ENCODE assay signal across 9 mouse cellular contexts in genomic region chr6:113852318-113852717, GRCm38 (mm10).
A peak's percentile ranks its signal among the peaks of the same experiment; 100 is the strongest.
DNase-seq lines count a peak whose midpoint lies in the region; ATAC-seq and TF ChIP-seq lines count a peak whose summit lies in the region.
"Had no signal": no experiment of that assay in that cellular context is flagged by ENCODE, and none has a peak within 500 bp of the region (broad histone marks: within the 10 kb centered on the region; RNA-seq: fewer than 3 reads in every experiment).

No protein-coding gene starts in this region.

- H3K4me1 ChIP-seq in thymus, adult 2 months (replicated peaks; ENCODE audit: control insufficient read depth, insufficient read depth, low read length), result no peaks in the 10 kb centered on the region
- H3K4me1 ChIP-seq in kidney, embryonic 15.5 days, result no peaks in the 10 kb centered on the region

- peak; percentile 27 to 40 for DNase-seq in cerebellum, postnatal 4 days (ENCODE audit: low spot score in 2 of 2)
- no peak for DNase-seq in cerebellum, adult 11-12 months
- peak; percentile 43 for DNase-seq in thymus, postnatal 4 days
- no peak for DNase-seq in thymus, adult 2 months
- peak; percentile 23 to 75 for DNase-seq in gastrocnemius, postnatal 4 days (ENCODE audit: low spot score in 2 of 2)
- peak; percentile 71 for DNase-seq in lung, postnatal 36 days
- no peak for DNase-seq in right cerebral cortex, postnatal 36 days (ENCODE audit: low spot score in 2 of 2)

- no peaks in the 10 kb centered on the region for H3K36me3 ChIP-seq in thymus, adult 2 months (ENCODE audit: control insufficient read depth, insufficient read depth, low read length)
- H3K36me3 ChIP-seq in kidney, embryonic 15.5 days, result no peaks in the 10 kb centered on the region
- H3K36me3 ChIP-seq: hindbrain, embryonic 15.5 days had no signal

- 13% methylated on average over 3 of the region's 3 CpGs for WGBS in thymus, adult 2 months
- 3% methylated on average over 3 of the region's 3 CpGs for WGBS in kidney, embryonic 15.5 days

- TF ChIP-seq POLR2A in thymus, adult 2 months (IDR thresholded peaks at IDR 0.05; ENCODE audit: control insufficient read depth, extremely low read depth, insufficient read depth, low read length, poor library complexity), result no peak

- ATAC-seq in kidney, embryonic 15.5 days (replicated peaks; ENCODE audit: low FRiP score), result peak; percentile 83

- H3K4me3 ChIP-seq in thymus, adult 2 months (ENCODE audit: control insufficient read depth, insufficient read depth, low read length), result no peak overlapping the region
- H3K4me3 ChIP-seq in kidney, embryonic 15.5 days (replicated peaks), result no peak overlapping the region
- H3K4me3 ChIP-seq: hindbrain, embryonic 15.5 days had no signal

- no peaks in the 10 kb centered on the region for H3K27me3 ChIP-seq in thymus, adult 2 months (ENCODE audit: control insufficient read depth, insufficient read depth, low read length)
- no peaks in the 10 kb centered on the region for H3K27me3 ChIP-seq in kidney, embryonic 15.5 days
- H3K27me3 ChIP-seq: hindbrain, embryonic 15.5 days had no signal

- H3K9ac ChIP-seq in kidney, embryonic 15.5 days, result no peak overlapping the region
- H3K9ac ChIP-seq: hindbrain, embryonic 15.5 days had no signal

- TF ChIP-seq CTCF in thymus, adult 2 months (IDR thresholded peaks at IDR 0.05; ENCODE audit: borderline replicate concordance, control insufficient read depth, extremely low read depth, insufficient read depth, low read length, poor library complexity), result no peak

- H3K4me2 ChIP-seq in kidney, embryonic 15.5 days, result no peak overlapping the region
- H3K4me2 ChIP-seq: hindbrain, embryonic 15.5 days had no signal

- H3K9me3 ChIP-seq in kidney, embryonic 15.5 days (replicated peaks), result no peaks in the 10 kb centered on the region
- H3K9me3 ChIP-seq: hindbrain, embryonic 15.5 days had no signal

- no peak overlapping the region for H3K27ac ChIP-seq in thymus, adult 2 months (ENCODE audit: control insufficient read depth, insufficient read depth, low read length)
- no peak overlapping the region for H3K27ac ChIP-seq in kidney, embryonic 15.5 days
- H3K27ac ChIP-seq: hindbrain, embryonic 15.5 days had no signal

Comparison
In these comparisons a context has a peak if more than half of its experiments do, and no peak if none do; other contexts are left out.
1. DNase-seq: peak in cerebellum, postnatal 4 days (2 of 2), thymus, postnatal 4 days (single experiment), gastrocnemius, postnatal 4 days (2 of 2) and lung, postnatal 36 days (single experiment); none in cerebellum, adult 11-12 months (single experiment), thymus, adult 2 months (single experiment) and right cerebral cortex, postnatal 36 days (0 of 2).